Mouse (Mus musculus) cerebellum, postnatal 14 days (tissue): ENCODE measurements at regions not wholly inside any gene's neighbourhood (a gene's known extent, or its start where the extent isn't known, plus 50 kb on each side); places are given as distances from the start of the nearest gene placed in this dataset.

Experiments
- DNase-seq, 2 experiments: peaks; one replicate each; pipeline ENCODE4 v3.0.0; 2021; ENCODE audit warnings: mixed read lengths in 2 of 2

GRCm38 (mm10) chr7:71289702-71290101, 61.6 kb downstream of the Gm10295 start:
- DNase-seq: no peak

- no peak for DNase-seq
Measured at GRCm38 (mm10) chr7:71289266-71289665, 62.0 kb downstream of the Gm10295 start.

GRCm38 (mm10) chr7:71287441-71287840, 63.8 kb downstream of the Gm10295 start:
- DNase-seq: no peak

DNA sequence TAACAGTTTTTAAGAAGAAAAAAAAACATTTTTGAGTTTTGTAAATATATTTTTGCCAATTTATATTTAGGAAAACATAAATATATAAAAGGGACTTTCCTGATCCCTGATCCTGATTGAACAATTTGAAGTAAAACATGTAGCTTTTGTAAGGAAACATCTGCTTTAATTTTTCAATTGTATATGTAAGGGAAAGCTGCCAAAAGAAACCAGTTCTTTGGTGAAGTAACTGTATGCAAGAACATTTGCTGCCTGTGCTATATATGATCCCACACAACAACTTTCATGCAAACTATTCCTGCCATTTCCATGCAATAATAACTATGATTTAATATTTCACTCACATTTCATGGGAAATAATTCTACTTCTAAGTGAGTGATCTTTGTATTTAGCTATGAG, 67.0 kb downstream of the Gm10295 start:
- DNase-seq: no peak

DNA sequence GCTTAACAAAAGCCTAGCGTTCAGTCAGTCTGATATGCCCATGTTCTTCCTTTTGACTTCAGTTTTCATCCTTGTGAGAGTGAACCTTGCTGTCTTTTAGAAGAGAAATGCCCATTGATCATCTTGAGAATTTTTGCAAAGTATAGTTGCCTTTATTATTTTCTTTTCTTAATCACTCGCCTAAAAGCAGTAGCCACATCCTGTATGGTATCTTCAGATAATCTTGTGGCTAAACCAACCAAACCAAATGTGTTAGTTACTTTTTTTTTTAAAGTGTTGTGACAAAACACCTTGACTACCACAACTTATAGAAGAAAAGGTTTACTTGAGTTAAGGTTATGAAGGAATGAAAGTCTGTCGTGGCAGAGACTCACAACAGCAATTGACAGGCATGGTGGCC, 67.9 kb downstream of the Gm10295 start:
- no peak for DNase-seq

DNA sequence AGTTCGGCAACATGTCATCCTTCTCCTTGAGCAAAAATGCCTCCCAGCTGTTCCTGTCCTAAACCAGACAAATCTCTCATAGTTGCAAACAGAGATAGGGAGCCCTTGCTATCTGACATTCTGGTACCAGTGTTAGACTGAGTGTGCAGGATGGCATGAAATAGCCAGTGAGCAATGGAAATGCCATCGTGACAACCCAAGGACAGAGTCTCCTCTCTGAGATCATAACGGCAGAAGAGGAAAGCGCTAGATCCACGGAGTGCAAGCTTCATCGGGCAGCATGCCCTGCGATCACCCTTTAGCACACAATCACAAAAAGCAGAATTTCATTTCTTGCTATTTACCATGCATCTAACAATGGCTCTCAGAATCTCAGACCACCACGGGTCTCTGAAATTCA, 85.2 kb downstream of the Gm10295 start:
- no peak for DNase-seq

DNA sequence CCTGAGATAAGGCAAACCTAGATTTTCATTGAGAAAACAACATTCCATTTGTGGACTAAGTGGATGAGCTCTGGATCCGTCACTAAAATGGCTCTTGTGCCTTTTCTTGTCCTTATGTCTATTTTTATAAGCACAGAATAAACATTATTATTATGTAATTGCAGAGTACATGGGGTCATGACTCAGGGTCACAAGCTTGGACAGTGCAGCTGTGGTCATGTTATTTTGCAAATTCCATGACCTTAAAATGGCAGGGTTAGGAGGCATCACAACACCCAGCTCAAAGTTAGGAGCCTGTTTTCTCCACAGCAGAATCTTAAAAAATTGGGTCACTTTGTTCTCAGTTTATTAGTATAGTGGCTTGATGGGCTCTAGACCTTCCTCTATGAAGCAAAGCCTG, 87.2 kb downstream of the Gm10295 start:
- no peak for DNase-seq

DNA sequence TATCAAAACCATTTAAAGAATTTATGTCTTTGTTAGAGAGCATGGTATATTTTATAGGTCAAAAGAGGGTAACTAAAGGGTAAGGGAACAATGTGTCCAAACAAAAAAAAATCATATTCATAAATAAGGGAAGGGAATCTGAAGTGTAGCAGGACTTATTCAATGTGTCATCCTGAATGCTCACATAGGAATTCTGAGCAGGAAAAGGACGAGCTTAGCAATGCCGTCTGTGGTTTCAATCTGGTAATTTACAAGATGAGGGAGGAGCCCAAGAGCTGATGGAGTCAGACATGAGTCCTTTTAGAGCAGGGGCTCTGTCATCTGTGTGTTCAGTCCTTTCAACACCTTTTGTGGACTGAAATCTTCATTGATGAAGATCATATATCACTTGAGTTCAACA, 101.6 kb downstream of the Gm10295 start:
- DNase-seq: no peak

DNA sequence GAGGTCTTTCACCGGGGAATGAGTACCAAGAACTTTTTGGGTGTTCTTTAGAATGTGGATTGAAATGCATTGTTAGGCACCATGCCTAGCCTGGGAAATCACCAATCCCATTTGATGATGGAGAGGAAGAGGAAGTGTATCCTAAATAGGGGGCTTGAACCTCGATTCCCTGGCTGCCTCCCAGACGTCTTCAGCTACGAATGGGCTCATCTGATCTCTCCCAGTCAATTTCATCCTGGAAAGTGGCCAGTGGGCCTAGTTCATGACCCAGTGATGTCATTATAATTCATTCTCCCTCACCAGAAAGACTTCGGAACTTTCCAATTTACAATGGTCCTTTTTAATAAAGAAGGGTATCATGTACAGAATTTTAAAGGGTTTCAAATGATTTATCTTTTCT, 102.1 kb downstream of the Gm10295 start:
- no peak for DNase-seq

- DNase-seq: no peak
Measured at GRCm38 (mm10) chr7:71247922-71248321, 103.4 kb downstream of the Gm10295 start.

GRCm38 (mm10) chr7:71242379-71242911, 108.8 kb downstream of the Gm10295 start:
- no peak for DNase-seq

DNA sequence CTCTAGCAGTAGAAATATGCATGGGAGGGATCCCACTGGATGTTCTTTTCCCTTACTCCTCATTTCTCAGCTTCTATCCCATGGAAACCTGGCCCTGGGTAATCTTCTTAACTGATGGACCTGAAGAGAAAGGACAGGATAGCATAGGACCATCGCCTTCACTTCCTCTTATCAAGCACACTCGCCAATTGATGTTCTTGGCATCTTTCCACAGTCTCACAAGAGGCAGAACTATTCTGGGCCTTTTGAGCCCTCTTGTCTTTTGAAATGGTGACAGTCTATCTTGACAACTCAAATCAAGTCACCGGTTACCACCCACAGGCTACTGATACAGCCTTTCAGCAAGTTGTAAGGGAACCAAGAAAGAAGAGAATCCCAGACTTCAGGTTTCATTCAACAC, 112.1 kb downstream of the Gm10295 start:
- no peak for DNase-seq

- no peak for DNase-seq
Measured at GRCm38 (mm10) chr7:71236334-71236733, 115.0 kb downstream of the Gm10295 start.

DNA sequence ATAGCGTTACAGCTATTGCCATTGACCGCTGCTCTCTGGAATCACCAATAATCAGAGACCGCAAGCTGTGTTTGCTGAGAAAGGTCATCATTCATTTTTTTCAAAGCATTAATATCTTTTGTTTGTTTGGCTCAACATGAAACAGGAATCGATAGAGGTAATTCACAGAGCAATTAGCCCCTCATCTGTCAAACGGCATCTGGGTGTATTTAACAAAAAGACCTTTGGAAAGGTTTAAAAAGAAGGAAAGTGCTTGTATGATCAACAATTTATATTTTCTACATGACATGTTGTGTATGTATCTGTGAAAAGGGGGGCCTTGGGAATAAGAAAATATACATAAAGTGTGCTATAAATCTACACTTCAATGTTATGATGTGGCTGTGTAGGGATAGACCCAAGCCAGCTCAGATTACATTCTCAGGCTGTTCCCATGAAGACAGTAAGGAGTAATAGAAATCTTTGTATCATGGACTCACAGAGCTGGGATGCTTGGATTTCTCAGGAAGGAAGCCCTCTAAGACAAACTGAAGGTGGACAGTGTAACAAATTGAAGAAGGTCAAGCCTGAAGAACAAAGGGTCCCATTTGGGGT, 117.0 kb downstream of the Gm10295 start:
- no peak for DNase-seq

DNA sequence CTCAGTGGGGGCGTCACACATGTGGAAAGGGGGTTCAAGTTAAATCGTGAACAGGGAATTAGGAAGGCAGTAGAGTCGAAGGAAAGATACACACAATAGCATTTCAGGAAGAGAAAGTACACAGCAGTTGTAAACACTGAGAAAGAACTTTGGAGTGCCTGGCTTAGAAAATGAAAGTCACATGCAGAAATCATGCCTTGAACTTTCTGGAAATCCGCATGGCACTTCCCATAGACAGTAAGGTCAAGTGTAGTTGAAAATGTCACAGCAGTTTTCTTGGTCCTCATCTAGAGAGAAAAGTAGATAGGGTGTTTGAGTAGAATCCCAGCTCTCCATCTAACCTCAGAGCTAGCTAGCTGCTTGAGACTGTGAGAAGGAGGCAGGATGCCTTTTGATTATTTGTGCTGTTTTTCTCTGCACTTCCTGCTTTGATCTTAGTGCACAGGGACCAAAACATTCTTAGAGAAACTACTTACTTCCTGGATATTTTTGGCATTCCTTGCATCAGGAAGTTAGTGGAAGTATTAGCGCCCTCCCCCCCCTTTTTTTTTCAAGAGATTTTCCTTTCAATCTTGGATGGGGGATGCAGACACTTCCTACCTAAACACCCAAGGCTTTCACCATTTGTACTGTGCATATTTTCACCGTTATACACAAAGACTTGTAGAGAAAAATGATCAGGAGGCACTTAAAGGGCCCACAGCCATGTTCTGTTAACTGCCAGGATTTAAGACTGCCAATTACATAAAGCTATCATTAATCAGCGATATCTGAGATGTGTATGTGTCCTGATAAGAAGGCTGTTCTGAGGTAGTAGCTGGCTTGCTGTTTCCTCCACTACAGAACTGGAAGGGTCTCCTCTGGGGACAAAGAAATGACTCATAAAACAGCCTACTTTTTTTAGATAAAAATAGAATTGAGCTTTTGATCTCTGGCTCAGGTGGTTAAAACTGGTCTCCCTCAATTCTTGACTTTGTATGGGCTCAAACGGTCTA, 118.2 kb downstream of the Gm10295 start:
- DNase-seq: no peak

GRCm38 (mm10) chr7:71230901-71231477, 120.3 kb downstream of the Gm10295 start:
- no peak for DNase-seq

- no peak for DNase-seq
Measured at GRCm38 (mm10) chr7:71229183-71229582, 122.1 kb downstream of the Gm10295 start.

DNA sequence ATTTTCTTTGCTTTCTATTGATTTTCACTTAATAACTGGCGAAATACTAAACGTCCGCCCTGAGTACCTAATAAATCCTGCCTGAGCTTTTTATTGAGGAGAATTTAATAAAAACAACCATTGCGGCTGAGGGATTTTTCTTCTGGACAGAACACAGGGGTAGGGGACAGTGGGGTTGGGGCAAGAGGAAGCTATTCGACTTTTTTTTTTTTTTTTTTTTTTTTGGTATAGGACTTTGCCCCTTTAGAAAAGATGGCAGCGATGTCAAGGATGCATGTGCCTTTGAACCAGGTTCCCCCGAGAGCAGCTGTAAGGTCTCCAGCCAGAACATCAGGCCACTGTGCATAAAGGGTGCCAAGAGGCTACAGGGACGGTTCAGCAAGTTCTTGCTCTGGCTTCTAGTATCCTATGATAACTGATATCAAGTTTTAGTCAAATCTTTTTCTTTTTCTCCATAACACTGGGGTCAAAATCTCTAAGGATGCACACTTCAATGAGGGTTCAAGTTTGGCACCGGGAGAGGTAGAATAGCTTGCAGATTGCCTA, 126.9 kb downstream of the Gm10295 start:
- no peak for DNase-seq

DNA sequence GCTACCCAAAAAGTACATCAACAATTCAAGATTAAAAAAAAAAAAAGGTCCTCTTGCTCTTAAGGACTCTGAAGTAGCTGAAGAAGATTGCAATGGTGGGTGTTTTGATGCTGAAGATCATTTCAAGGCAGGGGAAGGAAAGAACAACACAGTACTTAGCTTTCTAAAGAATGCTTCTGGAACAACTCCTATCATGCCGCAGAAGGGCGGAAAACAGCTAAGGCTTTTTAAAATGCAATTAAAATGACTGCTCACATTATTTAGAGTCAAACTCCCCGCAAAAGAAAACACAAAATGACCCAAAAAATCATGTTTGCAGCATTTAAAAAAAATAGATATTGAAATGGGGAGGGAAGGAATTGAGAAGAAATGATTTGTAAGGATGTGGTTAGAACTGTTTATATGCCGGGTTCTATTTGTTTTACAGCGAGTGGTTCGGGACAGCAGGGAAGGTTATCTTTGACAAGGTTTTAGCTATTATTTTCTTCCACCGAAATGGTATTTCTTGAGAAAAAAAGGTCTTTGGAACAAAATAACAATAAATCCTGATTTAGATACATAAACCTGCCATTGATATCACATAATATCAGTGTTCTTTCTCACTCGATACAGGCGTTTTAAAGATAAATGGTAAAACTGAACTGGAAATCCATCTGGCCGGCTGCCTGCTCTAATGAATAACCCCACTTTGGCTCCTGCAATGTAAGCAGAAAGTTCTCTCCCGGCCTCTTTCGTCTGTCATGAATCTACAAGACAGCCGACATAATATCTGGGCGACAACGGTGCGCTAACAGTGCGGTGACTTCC, 127.6 kb downstream of the Gm10295 start:
- DNase-seq: no peak

GRCm38 (mm10) chr7:71217344-71217743, 133.9 kb downstream of the Gm10295 start:
- no peak for DNase-seq

DNA sequence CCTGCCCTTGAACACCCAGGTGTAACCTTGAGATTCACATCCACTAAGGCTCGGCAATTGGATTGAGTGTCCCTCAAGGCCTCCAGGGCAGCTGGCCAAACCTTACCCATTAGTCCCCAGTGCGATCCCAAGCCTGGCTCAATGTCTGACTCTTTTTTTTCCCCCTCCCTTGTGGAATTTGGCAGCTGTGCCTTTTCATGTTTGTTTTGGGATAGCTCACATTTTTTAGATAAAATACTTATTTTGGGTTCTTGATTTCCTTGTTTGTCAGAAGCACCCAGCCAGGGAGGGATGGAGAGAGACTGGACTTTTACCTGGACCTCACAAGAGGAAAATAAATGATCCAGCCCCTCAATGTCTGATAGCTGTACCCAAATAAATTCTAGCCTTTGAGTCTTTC, 134.5 kb downstream of the Gm10295 start:
- DNase-seq: peak; percentile 9 to 11

DNA sequence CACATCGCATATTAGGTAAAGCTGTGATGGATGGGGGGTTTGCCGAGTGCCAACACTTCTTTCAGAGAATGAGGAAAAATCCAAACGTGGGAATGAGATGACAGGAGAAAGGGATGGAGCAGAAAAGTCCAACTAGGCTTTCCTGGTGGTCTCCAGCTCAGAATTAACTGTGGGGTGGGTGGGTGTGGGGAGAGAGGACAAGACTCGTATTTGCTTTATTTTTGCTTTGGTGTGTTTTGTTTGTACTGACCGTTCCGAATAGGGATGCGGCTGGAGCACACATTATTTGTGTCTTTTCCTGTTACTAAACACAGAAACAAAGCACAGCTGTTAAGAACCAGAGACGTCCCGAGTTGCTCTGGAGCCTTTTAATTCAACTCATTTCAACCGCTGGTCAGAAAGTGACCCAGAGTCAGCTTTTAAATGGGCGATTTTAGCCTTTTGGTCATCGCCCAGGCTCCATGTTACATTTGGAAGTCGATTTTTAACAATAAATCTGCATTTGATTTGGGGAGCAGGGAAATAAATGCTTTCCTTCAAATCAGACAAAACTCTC, 136.7 kb downstream of the Gm10295 start:
- DNase-seq: no peak
